Mouse (Mus musculus) erythroblast, embryonic 14.5 days (primary cell): ENCODE results near the gene Hk1. TPM values are rescaled to one million over a fixed set of nuclear protein-coding genes. Genes with fewer than 3 reads are reported as not detected.

Experiments
- H3K27me3 ChIP-seq: 2 replicates; pipeline ENCODE4 v1.6.1; 2012; ENCODE audit warnings: inconsistent platforms; ENCODE audit not compliant: control insufficient read depth
- H3K36me3 ChIP-seq: 2 replicates; pipeline ENCODE4 v1.6.1; 2012; ENCODE audit warnings: mild to moderate bottlenecking, inconsistent platforms; ENCODE audit not compliant: control insufficient read depth
- H3K4me1 ChIP-seq: 2 replicates; pipeline ENCODE4 v1.6.1; 2012; ENCODE audit warnings: inconsistent platforms; ENCODE audit not compliant: control insufficient read depth
- H3K4me3 ChIP-seq: replicated peaks from 2 replicates; pipeline ENCODE3; 2012; ENCODE audit warnings: moderate library complexity, mild to moderate bottlenecking, inconsistent platforms
- H3K9me3 ChIP-seq: 2 replicates; pipeline ENCODE4 v1.6.1; 2012; ENCODE audit warnings: low read length, inconsistent platforms, mixed read lengths; ENCODE audit not compliant: control insufficient read depth
- GATA1 ChIP-seq: IDR thresholded peaks from 2 replicates; pipeline ENCODE4 v1.6.1; 2012; ENCODE audit warnings: low read length, inconsistent platforms, mixed read lengths
- TAL1 ChIP-seq: IDR thresholded peaks from 3 replicates; pipeline ENCODE4 v1.6.1; 2012; ENCODE audit warnings: low read length, inconsistent platforms, mixed read lengths
- polyA plus RNA-seq: library from polyadenylated mRNA; stranded (reverse); fragments of >175 nt; gene quantifications from 2 replicates; pipeline ENCODE4 v1.2.3, GENCODE M21; 2012

Gene Hk1
- polyA plus RNA-seq, 1 experiment: 53.6 TPM

- Histone ChIP-seq H3K36me3 (peaks cover 100% of the 10 kb centered on the region), H3K4me3 (no peak overlapping the region), H3K4me1 (peaks cover 8% of the 10 kb centered on the region), H3K27me3 (no peaks in the 10 kb centered on the region), H3K9me3 (no peaks in the 10 kb centered on the region)
- TF ChIP-seq GATA1 (no peak), TAL1 (no peak)
These were observed 83.4 kb downstream of the Hk1 start for GRCm38 (mm10) chr10:62296086-62296872.

DNA sequence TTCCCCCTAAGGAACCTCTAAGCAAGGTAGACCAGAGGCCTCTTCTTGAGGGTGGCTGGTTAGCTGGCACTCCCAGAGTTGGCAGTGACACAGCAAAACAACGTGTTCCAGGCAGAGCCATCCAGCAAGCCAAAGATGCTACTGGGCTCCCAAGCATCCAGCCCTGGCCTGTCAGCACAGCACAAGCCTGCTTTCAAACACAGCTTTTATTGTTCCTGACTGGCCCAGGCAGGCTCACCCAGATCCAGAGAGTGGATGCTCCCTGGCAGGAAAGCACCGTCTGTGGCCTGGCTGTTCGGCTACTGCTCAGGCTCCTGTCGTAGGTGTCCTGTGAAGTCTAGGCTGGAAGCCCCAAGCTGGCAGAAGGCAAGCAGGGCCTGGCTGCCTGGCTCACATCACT is 85.6 kb downstream of the Hk1 start:
- peaks cover 100% of the 10 kb centered on the region for H3K36me3 ChIP-seq

DNA sequence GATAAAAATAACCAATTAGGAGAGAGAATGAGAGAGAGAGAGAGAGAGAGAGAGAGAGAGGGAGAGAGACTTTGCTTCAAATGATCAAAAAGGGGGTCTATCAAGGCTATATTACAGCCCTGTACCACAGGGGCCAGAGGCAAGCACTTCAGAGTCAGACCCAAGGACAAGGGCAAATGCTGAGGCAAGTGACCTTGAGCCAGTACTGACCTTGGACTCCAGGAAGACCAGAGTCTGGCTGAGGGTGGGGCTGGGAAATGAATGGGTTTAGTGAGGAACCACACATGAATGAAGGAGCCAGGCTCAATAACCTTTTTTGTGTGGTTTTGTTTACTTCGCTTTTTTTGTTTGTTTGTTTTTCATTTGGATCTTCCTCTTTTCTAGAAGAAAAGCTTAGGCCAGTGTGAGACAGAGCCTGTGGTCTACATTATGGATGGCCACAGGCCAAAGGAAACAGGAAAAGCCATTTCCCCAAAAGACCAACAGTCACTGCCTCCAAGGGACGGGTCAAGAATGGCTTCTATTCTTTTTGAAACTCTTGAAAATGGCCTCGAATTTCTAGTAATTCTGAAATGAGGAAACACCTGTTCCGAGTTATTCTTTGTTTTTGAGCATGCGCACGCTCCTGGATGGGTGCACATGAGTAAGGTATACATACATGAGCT is 92.1 kb downstream of the Hk1 start:
- TF ChIP-seq TAL1 (no peak), GATA1 (no peak)
- Histone ChIP-seq H3K36me3 (peaks cover 97% of the 10 kb centered on the region), H3K27me3 (no peaks in the 10 kb centered on the region), H3K4me3 (no peak overlapping the region), H3K4me1 (peaks cover 9% of the 10 kb centered on the region), H3K9me3 (no peaks in the 10 kb centered on the region)

More for the DNA sequence above, 85.6 kb downstream of the Hk1 start:
- Histone ChIP-seq H3K27me3 (no peaks in the 10 kb centered on the region), H3K4me1 (peaks cover 8% of the 10 kb centered on the region), H3K9me3 (no peaks in the 10 kb centered on the region), H3K4me3 (no peak overlapping the region)
- TF ChIP-seq TAL1: no peak
- no peak for TF ChIP-seq GATA1

DNA sequence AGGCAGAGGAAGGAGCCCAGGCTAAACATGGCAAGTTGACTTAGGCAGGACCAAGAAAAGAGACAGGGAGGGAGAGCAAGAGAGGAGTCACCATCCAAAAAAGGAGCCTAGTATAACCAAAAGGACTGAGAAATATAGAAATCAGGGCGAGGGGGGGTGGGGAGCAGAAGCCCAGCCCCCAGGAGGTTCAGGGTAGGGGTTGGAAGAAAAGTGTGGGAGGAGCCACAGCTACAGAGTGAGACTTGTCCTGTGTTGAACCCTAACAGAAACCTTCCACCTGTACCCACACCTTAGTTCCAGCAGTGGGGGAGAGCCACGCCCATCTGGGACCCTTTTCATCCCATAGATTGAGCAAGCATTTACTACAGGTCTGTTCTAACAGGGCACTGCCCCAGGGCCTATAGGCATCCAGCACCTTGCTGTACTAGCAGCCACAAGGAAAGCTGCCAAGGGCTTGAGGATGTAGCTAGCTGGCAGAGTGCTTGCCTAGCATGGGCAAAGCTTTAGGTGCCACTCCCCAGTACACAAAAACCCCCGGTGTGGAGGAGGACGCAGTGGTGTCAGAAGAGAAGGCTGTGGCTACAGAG is 96.4 kb downstream of the Hk1 start:
- TF ChIP-seq GATA1: no peak
- no peak for TF ChIP-seq TAL1

DNA sequence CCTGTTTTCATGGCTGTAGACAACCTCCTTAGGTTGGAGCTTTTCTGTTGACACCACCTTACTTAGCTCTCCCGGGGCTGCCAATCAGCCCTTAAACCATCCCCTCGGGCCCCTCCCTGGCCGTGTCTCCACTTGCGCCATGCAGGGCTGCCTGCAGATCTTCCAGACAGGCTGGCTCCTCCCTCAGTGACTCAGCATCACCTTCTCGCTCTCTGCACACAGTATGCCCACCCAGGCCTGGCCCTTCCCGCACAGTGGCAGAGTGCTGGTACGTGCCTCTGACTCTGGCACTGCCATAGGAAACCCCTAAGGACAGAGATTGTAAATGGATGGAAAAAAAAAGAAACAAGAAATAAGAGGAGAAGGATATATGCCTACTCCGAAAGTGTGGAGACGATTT is 96.9 kb downstream of the Hk1 start:
- Histone ChIP-seq H3K4me3 (no peak overlapping the region), H3K36me3 (peaks cover 97% of the 10 kb centered on the region), H3K27me3 (no peaks in the 10 kb centered on the region), H3K4me1 (peaks cover 9% of the 10 kb centered on the region), H3K9me3 (no peaks in the 10 kb centered on the region)
- no peak for TF ChIP-seq GATA1
- no peak for TF ChIP-seq TAL1

More for the DNA sequence above, 96.4 kb downstream of the Hk1 start:
- H3K27me3 ChIP-seq: no peaks in the 10 kb centered on the region
- H3K4me3 ChIP-seq: no peak overlapping the region
- H3K36me3 ChIP-seq: peaks cover 97% of the 10 kb centered on the region
- peaks cover 9% of the 10 kb centered on the region for H3K4me1 ChIP-seq
- H3K9me3 ChIP-seq: no peaks in the 10 kb centered on the region

GRCm38 (mm10) chr10:62279671-62280070 is 100.0 kb downstream of the Hk1 start:
- H3K9me3 ChIP-seq: no peaks in the 10 kb centered on the region
- peaks cover 100% of the 10 kb centered on the region for H3K36me3 ChIP-seq
- peaks cover 9% of the 10 kb centered on the region for H3K4me1 ChIP-seq
- no peak overlapping the region for H3K4me3 ChIP-seq
- no peak for TF ChIP-seq TAL1
- no peak for TF ChIP-seq GATA1
- H3K27me3 ChIP-seq: no peaks in the 10 kb centered on the region

- Histone ChIP-seq H3K4me3 (no peak overlapping the region), H3K36me3 (peaks cover 100% of the 10 kb centered on the region), H3K27me3 (no peaks in the 10 kb centered on the region), H3K4me1 (peaks cover 9% of the 10 kb centered on the region), H3K9me3 (peaks cover 4% of the 10 kb centered on the region)
- TF ChIP-seq TAL1 (no peak), GATA1 (no peak)
These were observed 100.6 kb downstream of the Hk1 start for GRCm38 (mm10) chr10:62279066-62279465.

DNA sequence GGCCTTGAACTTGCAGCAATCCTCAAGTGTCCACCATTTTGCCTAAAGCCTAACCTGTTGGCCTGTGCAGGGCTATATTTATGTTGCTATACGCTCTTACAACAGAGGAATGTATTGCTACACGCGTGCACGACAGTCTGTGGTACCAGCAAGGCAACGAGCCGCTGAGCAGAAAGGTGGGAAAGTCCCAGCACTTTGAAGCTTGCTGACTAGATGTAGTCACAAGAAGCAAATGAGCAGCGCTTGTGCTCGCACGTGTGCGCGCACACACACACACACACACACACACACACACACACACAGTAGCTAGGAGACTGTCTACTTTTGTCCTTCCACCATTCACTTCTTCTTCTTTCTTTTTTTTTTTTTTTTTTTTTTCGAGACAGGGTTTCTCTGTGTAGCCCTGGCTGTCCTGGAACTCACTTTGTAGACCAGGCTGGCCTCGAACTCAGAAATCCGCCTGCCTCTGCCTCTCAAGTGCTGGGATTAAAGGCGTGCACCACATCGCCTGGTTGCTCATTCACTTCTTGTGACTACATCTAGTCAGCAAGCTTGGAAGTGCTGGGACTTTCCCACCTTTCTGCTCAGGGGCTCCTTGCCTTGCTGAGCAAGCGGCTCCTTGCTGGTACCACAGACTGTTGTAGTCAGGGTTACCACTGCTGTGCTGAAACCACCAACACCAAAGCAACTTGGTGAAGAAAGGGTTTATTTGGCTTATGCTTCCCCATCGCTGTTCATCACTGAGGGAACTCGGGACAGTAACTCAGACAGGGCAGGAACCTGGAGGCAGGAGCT is 102.0 kb downstream of the Hk1 start:
- H3K27me3 ChIP-seq: no peaks in the 10 kb centered on the region
- no peak for TF ChIP-seq GATA1
- TF ChIP-seq TAL1: no peak
- peaks cover 100% of the 10 kb centered on the region for H3K36me3 ChIP-seq
- no peak overlapping the region for H3K4me3 ChIP-seq
- H3K4me1 ChIP-seq: peaks cover under 1% of the 10 kb centered on the region
- peaks cover 4% of the 10 kb centered on the region for H3K9me3 ChIP-seq

DNA sequence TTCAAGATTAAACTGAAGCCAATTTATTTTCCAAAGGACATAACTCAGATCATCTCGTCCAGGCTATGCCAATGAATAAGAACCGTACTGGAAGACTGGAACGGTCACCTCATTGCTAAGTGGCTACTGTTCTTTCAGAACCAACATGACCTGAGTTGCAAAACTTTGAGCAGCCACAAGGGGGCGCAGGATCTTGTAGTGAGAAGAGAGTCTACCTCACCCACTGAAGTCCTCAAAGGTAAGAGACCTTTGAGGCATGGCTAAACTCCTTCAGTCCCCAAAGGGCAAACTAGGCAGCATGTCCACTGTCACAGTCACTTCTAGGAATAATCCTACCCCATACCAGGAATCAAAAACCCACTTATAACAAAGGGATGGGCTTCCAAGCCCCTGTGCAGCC is 104.5 kb downstream of the Hk1 start:
- peaks cover 99% of the 10 kb centered on the region for H3K36me3 ChIP-seq
- no peak overlapping the region for H3K4me3 ChIP-seq
- H3K27me3 ChIP-seq: no peaks in the 10 kb centered on the region
- no peak for TF ChIP-seq GATA1
- no peak for TF ChIP-seq TAL1
- no peaks in the 10 kb centered on the region for H3K4me1 ChIP-seq
- peaks cover 4% of the 10 kb centered on the region for H3K9me3 ChIP-seq
